Mouse (Mus musculus): Measurements from ENCODE around the gene Snrpa1. TPM values are rescaled to one million over a fixed set of nuclear protein-coding genes. Genes with fewer than 3 reads are reported as not detected.
A peak's percentile ranks its signal among the peaks of the same experiment; 100 is the strongest.

Gene Snrpa1
- total RNA-seq, 2 experiments from 2014 or later = 32.6 to 33.1 TPM

DNA sequence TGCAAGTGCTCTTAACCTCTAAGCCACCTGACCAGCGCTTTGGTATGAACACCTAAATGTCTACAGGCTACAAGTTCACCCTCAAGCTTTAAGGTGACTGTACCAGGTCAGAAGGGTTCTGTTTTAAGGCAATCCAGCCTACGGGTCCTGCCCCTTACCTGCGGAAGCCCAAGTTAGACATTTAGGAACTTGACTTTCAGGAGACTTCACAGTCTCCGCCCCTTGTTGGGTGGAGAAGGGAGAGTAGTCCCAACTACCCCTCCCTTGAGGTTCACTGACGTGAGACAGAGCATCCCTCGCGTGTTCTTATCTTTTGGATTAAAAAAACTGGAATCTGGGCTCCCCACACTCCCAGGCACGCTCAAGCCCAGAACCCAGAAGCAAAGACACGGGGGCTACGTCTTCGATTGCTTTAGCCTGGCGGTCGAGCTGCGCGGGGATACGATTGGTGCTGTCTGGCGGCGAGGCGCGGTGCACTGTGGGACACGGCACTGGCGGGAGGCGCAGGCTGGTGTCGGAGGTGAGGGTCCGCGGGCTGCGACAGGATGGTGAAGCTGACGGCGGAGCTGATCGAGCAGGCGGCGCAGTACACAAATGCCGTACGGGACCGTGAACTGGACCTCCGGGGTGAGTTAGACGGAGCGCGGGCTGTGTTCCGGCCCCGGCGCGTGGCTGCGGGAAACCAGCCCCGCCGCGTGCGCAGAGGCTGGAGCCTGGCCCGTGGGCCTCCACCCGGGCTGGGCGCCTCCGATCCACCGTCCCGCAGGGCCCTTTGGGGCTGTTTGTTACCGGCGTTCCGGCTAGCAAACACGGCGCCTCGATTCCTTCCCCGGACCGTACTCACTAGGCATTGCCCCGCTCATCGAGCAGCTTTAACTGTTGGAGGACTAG is 1.5 kb downstream of the Snrpa1 start:
- peak; percentile 80 to 90 for DNase-seq (ENCODE audit: low spot score in 2 of 2)
- intact Hi-C loops (cut with DNase I) = no loop called here

- intact Hi-C loops (cut with DNase I) = no loop called here
- DNase-seq (ENCODE audit: low spot score in 2 of 2) = no peak
These were observed 2.3 kb downstream of the Snrpa1 start for GRCm38 (mm10) chr7:66061057-66061456.

GRCm38 (mm10) chr7:66076411-66076810 is 17.6 kb downstream of the Snrpa1 start:
- DNase-seq (ENCODE audit: low spot score in 2 of 2) = peak in 1 of 2 experiments; percentile 52
- intact Hi-C loops (cut with DNase I) = no loop called here

GRCm38 (mm10) chr7:66079364-66080230 is 20.8 kb downstream of the Snrpa1 start, which contains the start of gene Selenos:
Gene Selenos, plus strand, starts transcription at chr7:66079649.
- intact Hi-C loops (cut with DNase I) = no loop called here
- peak; percentile 97 to 98 for DNase-seq (ENCODE audit: low spot score in 2 of 2)

GRCm38 (mm10) chr7:66080231-66080613 is 21.4 kb downstream of the Snrpa1 start:
- intact Hi-C loops (cut with DNase I) = no loop called here
- DNase-seq (ENCODE audit: low spot score in 2 of 2) = peak; percentile 11 to 54

DNA sequence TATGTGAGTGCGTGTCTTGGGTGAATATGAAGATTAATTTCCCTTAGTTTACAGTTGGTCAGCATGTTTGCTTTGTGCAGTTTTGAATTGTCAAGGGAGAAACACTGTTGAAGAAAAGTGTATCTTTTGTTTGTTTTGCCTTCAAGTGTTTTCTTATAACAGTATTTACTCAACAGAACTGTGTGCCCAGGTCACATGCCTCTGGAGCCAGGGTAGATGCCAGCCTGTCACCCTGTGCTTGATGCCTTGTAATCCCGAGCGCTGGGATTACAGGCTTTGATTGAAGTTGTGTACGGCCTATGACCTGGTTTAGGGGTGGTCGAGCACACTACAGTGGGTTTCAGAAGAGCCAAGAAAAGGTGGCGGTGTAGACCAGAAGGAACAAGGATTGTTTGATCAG is 25.0 kb downstream of the Snrpa1 start:
- intact Hi-C loops (cut with DNase I) = no loop called here
- no peak for DNase-seq (ENCODE audit: low spot score in 2 of 2)

- intact Hi-C loops (cut with DNase I) = no loop called here
- no peak for DNase-seq (ENCODE audit: low spot score in 2 of 2)
These were observed 25.7 kb downstream of the Snrpa1 start for GRCm38 (mm10) chr7:66084546-66084945.

DNA sequence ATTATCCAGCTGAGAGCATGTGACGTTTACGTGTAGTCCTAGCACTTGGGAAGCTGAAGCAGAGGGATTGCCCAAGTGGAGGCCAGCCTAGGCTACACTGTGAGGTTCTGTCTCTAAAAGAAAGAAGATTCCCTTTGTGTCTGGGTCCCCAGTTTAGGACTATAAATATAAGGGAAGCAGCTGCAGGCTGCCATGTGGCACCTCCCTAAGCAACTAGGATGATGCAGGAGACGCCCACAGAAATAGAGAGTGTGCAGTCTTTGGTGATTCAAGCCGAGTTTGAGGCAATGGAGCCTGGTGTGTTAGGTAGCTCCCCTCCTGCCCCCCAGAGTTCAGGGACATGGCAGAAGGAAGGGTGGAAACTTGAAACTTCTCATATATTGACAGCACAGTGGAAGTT is 28.8 kb downstream of the Snrpa1 start:
- intact Hi-C loops (cut with DNase I) = no loop called here
- peak; percentile 32 to 64 for DNase-seq (ENCODE audit: low spot score in 2 of 2)

DNA sequence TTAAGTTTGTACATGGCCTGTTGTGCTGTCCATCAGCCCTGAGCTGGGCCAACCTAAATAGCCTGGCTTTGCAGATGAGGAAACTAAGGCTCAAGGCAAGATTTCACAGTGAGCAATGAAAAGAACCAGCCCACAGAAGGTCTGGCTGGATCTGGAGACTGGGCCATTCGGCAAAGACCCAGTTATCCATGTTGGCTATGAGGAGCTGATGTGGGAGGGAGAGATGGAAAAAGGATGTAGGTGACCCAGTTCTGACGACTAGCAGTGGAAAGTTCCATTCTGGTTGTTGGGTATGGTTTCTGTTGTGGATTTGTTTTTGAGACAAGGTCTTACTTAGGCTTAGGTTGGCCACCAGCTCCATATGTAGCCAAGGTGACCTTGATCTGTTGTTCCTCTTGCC is 29.3 kb downstream of the Snrpa1 start:
- DNase-seq (ENCODE audit: low spot score in 2 of 2) = no peak
- intact Hi-C loops (cut with DNase I) = no loop called here

- intact Hi-C loops (cut with DNase I) = no loop called here
- DNase-seq (ENCODE audit: low spot score in 2 of 2) = no peak
These were observed 31.9 kb downstream of the Snrpa1 start for GRCm38 (mm10) chr7:66090676-66091190.

- intact Hi-C loops (cut with DNase I) = no loop called here
These were observed 32.8 kb downstream of the Snrpa1 start for GRCm38 (mm10) chr7:66091553-66091952.

GRCm38 (mm10) chr7:66092656-66093055 is 33.9 kb downstream of the Snrpa1 start:
- intact Hi-C loops (cut with DNase I) = no loop called here
- no peak for DNase-seq (ENCODE audit: low spot score in 2 of 2)

More at GRCm38 (mm10) chr7:66091553-66091952, 32.8 kb downstream of the Snrpa1 start:
- no peak for DNase-seq (ENCODE audit: low spot score in 2 of 2)

DNA sequence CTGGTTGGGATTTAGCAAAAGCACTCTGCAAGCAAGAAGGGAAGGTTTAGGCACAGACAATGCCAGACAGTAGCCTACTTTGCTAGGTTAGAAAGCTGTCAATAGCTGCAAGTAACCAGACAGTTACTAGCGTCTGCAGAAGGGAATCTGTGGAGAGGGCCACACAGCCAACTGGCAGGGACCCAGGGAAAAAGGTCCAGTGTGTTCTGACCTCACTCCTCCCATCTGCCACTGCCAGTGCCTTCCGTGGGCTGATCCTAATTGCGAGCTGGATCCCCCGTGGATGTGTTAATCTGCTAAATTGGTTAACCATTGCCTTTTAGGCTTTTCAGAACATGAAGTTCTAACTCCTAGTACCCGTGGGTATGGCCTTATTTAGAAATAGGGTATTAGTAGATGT is 35.3 kb downstream of the Snrpa1 start:
- DNase-seq (ENCODE audit: low spot score in 2 of 2) = no peak

DNA sequence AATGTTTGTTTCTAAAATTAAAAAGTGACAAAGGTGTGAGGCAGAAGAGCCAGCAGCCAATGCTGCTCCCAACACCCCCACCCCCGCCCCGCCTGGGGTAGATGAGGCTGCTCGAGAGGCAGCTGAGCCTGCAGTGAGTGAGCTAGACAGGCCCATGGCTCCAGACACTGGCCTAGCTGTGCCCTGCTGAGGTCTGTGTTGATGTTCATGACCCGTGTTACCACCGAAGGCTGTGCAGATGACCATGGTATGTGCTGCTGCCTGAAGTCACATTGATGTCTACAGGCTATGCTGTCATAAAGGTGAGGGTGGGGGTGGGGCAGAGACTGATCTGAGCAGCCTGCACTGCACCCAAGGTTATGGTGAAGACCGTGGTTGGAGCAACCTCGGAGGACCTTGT is 40.0 kb downstream of the Snrpa1 start:
- no peak for DNase-seq (ENCODE audit: low spot score in 2 of 2)
- intact Hi-C loops (cut with DNase I) = no loop called here

More for the DNA sequence above, 35.3 kb downstream of the Snrpa1 start:
- intact Hi-C loops (cut with DNase I) = no loop called here

DNA sequence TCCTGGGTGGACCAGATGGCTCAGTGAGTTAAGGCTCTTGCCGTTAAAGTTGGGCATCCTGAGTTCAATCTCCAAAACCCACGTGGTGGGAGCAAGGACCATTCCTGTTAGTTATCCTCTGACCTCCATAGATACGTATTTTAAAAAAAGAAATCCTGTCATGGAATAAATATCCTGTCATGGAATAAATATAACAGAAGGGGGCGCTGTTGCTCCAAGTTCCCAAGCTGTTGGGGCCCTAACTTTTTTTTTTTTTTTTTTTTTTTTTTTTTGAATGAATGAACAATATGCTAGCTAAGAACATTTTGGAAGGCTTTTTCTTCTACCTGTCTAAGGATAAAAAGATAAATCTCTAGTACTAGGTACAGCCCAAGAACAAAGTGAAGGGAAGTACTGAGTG is 43.1 kb downstream of the Snrpa1 start:
- intact Hi-C loops (cut with DNase I) = loop anchor here (2.0 to 5.0 kb wide), 3 partner anchors 199 to 560 kb away; partner anchors contain the start of gene Lrrk1
- DNase-seq (ENCODE audit: low spot score in 2 of 2) = peak in 1 of 2 experiments; percentile 47

GRCm38 (mm10) chr7:66104531-66104930 is 45.7 kb downstream of the Snrpa1 start:
- intact Hi-C loops (cut with DNase I) = loop anchor here (5.0 kb wide), 2 partner anchors 283 to 558 kb away; partner anchors contain the start of gene Lrrk1
- no peak for DNase-seq (ENCODE audit: low spot score in 2 of 2)

DNA sequence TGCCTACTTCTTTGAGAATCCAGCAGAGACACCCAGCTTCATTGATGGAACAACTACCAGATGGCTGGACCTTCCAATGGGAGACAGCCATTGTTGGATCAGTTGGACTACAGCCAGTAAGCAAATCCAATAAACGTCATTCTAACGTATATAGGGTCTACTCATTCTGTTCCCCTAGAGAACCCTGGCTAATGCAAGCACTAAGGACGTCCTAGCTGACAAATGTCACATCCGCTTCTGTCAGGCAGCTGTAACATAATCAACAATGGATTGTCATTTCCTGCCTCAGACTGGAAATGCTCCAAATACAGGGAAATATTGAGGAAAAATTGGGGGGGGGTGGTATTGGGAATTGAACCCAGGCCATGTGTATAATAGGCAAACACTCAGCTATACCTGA is 47.0 kb downstream of the Snrpa1 start:
- intact Hi-C loops (cut with DNase I) = no loop called here

GRCm38 (mm10) chr7:66106581-66107056 is 47.8 kb downstream of the Snrpa1 start:
- intact Hi-C loops (cut with DNase I) = loop anchor here (1.0 kb wide), 1 partner anchor 144 kb away; no protein-coding TSS in a partner anchor
- DNase-seq (ENCODE audit: low spot score in 2 of 2) = no peak

More for the DNA sequence above, 47.0 kb downstream of the Snrpa1 start:
- no peak for DNase-seq (ENCODE audit: low spot score in 2 of 2)

DNA sequence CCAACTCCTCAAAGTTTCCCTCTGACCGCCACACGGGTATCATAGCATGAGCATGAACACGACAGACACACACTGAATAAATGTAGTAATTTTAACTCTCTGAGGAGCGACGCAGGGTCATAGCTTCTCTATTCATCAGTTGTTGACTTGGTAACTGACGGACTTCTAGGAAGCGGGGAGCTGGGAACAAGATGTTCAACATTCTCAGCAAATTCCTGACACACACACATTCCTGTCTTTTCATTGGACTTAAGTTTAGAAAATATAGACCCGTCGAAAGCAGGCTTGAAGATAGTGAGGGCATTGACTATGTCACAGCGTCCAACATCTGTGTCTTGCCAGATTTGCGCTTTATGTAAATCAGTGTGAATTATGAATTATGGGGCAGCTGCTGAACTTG is 48.4 kb downstream of the Snrpa1 start:
- DNase-seq (ENCODE audit: low spot score in 2 of 2) = no peak
- intact Hi-C loops (cut with DNase I) = loop anchor here (1.0 kb wide), 1 partner anchor 143 kb away; no protein-coding TSS in a partner anchor
